Mouse (Mus musculus) adrenal gland, postnatal 25 days (tissue): Measurements from ENCODE around the gene Phldb2. TPM values are rescaled to one million over a fixed set of nuclear protein-coding genes. Genes with fewer than 3 reads are reported as not detected.
A peak's percentile ranks its signal among the peaks of the same experiment; 100 is the strongest.

Source experiments
- DNase-seq: peaks from one replicate; pipeline ENCODE4 v3.0.0; 2021; ENCODE audit warnings: mixed read lengths
- total RNA-seq: library from RNA; stranded (reverse); gene quantifications from 2 replicates; pipeline ENCODE4 v1.2.3, GENCODE M21; 2021

The Phldb2 gene
- total RNA-seq, 1 experiment from 2014 or later = 68.2 TPM

GRCm38 (mm10) chr16:45892928-45893327, 60.5 kb downstream of the Phldb2 start:
- no peak for DNase-seq

DNA sequence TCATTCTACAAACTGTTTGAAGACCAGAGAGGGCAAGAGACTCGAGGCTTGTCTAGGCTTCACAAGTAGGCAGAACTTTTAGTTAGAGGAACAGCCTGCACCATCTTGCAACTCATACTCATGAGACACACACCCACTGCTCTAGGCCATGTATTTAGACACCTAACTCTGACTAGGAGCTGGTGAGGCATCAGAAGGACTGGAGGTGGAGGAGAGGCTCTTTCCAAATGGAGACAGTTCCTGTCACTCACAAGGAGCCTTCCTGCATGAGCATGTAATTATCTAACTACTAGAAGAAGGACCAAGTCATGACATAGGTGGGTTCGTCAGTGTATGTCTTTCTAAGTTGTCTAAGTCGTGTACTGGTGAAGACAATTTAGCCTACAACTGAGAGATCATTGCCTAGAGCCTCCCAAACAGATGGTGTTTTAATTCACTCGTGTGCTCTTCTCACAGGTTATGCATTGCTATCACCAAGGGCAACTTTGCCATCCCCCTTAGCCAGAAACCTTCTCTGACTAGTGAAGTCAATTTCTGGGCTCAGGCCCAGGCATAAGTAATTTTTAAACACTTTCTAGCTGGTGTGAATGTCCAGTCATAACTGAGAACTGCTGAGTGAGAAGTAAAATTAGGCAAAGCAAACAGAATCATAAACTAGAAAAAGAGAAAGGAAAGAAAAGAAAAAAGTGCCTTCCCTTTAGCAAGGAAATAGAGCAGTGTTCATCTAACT, 62.8 kb downstream of the Phldb2 start:
- DNase-seq = no peak

DNA sequence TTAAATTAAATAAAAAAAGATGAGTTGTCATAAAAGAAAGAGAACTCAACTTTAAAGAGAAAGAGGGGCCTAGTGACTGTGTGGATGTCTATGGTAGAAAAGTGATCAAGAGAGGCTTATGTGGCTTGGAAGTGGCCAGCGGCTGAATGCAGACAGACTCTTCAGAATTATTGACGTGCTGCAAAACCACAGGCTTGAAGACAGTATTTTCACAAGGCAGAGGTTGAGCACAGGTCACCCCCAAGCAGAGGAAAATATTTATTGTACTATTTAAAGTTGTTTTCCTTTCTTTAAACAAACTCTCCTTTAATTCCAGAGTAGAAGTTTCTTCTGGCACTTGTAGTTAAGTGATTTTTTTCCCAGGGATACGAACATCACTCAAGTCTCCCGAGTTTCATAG, 63.8 kb downstream of the Phldb2 start:
- DNase-seq = no peak

DNA sequence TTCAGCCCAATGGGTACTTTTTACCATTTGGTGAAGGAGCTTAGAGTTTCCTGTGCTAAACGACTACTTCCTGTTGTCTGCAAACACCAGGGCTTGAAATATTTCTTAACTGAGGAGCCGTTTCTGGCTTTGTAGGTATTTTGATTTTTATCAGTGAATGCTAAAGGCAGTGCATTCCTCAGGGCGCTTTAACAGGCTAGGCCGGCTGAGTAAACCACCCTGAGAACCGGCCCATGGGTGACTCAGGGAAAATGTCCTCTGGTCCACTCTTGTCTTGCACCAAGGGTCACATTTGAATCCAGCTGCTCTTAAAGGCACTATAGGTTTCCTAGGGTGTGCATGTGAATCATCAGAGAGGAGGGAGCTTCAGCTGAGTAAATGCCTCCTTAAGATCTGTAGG, 66.8 kb downstream of the Phldb2 start:
- DNase-seq = no peak

DNA sequence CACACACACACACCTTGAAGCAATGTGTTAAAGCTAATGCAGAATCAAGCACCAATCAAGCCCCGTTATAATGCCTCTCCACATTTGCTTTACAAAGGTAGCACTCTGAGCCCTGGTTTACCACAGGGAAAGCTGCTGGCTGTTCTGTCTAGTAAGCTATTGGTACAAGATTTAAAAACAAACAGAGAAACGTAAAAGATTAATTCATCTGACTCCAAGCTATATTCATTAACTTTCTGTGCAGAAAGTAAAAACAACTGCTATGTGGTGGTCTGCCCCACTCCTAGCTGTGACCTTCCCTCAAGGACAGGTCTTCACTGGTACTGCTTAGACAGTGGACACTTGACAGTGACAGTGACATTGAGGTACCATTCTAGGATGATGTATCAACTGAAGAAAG, 69.2 kb downstream of the Phldb2 start:
- no peak for DNase-seq

- no peak for DNase-seq
Measured at GRCm38 (mm10) chr16:45881177-45881832, 72.1 kb downstream of the Phldb2 start.

- no peak for DNase-seq
Measured at GRCm38 (mm10) chr16:45880101-45880751, 73.2 kb downstream of the Phldb2 start.

DNA sequence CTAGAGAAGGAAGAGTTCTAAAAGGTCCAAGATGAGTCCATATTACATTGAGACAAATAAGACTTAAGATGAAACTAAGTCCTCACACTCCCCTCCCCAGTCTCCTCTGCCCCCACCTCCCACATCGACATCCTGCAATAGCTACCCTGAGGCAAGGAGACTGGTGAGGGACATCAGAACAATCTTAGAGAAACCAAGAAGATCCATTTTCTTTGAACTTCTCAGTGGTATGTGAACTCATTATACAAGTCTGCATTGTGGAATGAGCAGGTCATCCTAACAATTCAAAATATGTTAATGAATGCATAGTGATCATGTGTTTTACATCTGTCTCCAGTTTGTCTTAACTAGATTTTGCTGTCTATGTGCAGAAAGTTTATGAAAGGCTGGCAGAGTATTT, 75.7 kb downstream of the Phldb2 start:
- no peak for DNase-seq

DNA sequence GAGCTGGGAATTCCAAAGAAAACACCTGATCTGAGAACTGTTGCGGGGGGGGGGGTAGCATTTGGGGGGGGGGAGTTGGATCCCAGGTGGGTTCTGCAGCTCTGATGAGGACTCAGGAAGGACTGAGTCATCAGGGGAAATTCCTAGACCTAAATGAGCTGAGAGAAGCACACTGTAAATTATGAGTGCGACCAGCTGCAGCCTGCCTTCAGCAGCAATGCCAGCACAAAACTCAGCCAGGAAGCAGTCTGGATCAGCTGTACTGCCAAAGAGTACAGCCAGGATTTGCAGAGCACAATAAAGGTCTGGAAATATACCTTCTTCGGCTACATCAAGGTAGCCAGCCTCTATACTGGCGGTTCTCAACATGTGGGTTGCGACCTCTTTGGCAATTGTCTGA, 76.2 kb downstream of the Phldb2 start:
- no peak for DNase-seq

DNA sequence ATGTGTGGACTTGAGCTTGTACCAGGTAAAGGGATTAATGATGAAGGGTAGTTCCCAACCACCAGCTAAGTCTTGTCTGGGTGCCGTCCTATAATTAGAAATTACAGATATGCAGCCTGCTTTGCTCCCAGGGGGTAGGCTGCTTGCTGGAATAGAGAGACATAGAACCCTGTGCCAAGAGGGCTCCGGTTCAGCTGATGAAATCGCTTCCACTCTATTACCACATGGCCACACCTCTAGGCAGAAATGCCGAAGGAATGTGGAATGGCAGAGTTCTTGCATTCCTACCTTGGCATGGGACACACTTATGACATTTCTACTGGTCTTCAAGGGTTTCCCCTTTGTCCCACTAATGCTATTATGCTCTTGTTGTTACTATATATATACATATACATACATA, 80.0 kb downstream of the Phldb2 start:
- peak; percentile 13 for DNase-seq

- DNase-seq = peak; percentile 42
Measured at GRCm38 (mm10) chr16:45871286-45871976, 82.0 kb downstream of the Phldb2 start.

- DNase-seq = no peak
Measured at GRCm38 (mm10) chr16:45870651-45871050, 82.7 kb downstream of the Phldb2 start.

GRCm38 (mm10) chr16:45869044-45869443, 84.4 kb downstream of the Phldb2 start:
- no peak for DNase-seq

DNA sequence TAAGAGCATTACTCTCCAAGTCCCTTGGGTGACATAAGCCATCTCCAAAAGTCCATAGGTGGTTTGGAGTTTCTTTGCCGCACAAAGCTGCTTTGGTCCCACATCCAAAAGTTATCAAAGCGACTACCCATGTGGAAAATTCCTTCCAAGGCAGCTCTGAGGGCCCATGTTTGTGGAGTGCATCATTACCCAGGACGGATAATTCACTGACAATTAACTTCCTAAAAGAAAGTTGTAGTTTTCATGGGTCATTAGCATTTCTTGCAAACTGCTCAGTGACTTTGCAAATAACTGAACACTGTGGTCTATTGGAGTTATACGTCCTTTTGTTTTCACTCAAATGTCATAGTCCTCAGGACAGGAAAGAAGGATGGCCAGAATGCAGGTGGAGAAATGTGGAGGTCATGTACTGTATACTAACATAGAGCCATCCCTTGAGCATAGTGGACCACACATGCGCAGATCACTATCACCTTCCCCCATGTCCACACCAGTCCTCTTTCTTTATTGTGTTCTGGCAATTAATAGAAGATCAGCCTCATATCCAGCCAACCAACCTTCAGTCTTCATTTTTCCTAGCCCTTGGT, 96.0 kb downstream of the Phldb2 start:
- no peak for DNase-seq

- DNase-seq = no peak
Measured at GRCm38 (mm10) chr16:45854499-45854898, 98.9 kb downstream of the Phldb2 start.

DNA sequence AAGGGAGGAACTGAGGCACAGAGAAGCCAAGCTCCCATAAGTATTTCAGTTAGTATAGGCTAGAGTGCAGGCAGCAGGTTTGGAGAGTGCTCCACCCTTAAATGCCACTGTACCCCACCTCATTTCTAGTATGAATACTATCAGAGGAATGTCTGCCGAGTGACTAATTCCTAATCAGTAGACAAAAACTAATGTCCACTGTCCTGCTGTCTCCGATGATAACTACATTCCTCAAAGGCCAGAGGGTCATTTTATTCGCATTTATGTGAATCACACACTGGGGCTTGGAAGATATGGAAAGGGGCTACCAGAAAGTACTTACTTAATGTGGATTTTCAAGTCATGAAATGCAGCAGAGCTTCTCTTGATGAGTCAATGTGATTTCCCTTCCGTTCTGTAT, 104.4 kb downstream of the Phldb2 start:
- DNase-seq = no peak

GRCm38 (mm10) chr16:45844875-45845274, 108.5 kb downstream of the Phldb2 start:
- peak; percentile 13 for DNase-seq

GRCm38 (mm10) chr16:45844049-45844780, 109.2 kb downstream of the Phldb2 start:
- DNase-seq = peak; percentile 87

DNA sequence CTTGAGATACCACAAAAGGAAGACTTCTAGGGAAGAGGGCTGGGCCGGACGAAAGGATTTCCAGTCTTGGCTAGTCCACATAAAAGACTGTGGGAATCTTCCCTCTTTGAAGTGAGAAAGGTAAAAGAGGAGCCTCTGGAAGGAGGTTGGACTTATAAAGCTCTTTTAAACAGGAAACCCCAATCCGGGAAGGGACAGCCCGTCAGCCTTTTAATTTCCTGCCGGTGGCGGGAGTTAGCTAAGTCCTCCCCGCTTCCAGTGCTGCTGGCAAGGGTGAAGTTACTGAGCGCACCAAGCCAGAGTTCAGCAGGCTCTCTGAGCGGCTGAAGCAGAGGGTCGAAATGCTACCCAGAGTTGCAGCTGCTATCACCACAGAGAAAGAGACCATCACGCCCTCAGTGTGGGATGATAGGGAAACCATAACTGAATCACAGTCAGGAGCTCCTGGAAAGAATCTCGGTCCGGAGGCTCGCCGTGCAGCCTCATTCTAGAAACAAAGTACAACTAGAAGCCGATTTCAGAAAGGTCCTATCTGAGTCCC, 110.0 kb downstream of the Phldb2 start:
- DNase-seq = peak; percentile 48

GRCm38 (mm10) chr16:45842440-45842839, 111.0 kb downstream of the Phldb2 start:
- DNase-seq = no peak

- DNase-seq = no peak
Measured at GRCm38 (mm10) chr16:45841806-45842205, 111.6 kb downstream of the Phldb2 start.
